Mouse (Mus musculus): ENCODE measurements around the gene Taz. TPM values are rescaled to one million over a fixed set of nuclear protein-coding genes. Genes with fewer than 3 reads are reported as not detected.

The Taz gene
- polyA plus RNA-seq (2012; rRNA removed), result 65.7 and 80.7 TPM in 2 replicates

- peak within 1 kb of the TSS; percentile 72 for H3K4me3 ChIP-seq (ENCODE audit: low read depth, low read length)
- TF ChIP-seq CTCF (IDR thresholded peaks at IDR 0.05; ENCODE audit: extremely low read depth, insufficient read length, insufficient replicate concordance, low read depth, low read length) (no peak), POLR2A (IDR thresholded peaks at IDR 0.05; ENCODE audit: low read depth, low read length) (peak; percentile 41; the same call in 1 of the 2 replicates)
Measured at GRCm38 (mm10) chrX:74281732-74282394, at the start of gene Taz, which contains the start of gene Dnase1l1. Gene Taz (plus strand): TSS chrX:74281912. Gene Dnase1l1 (minus strand): TSS chrX:74282337.

DNA sequence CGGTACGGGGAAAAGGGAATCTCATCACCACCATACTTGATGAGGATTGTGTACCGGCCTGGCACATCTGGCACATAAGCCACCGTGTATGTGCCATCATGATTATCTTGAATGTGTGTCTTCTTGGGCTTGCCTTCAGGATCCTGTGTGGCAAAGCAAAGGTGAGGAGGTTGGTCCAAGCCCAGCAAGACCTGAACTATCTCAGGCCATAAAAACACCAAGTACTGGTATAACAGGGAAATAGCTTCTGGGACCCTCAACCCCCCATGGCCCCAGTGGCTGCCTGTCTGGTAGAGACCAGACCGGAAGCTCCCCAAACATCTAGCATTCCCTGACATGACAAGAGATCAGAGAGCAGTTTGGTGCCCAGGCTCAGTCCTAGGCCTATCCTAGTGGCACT is 48.5 kb upstream of the Taz start:
- no peaks in the 10 kb centered on the region for H3K4me1 ChIP-seq (ENCODE audit: control insufficient read depth, insufficient read depth, insufficient read length, low read length)
- WGBS, result 84% methylated on average over 5 of the region's 5 CpGs
- H3K36me3 ChIP-seq (ENCODE audit: control insufficient read depth, insufficient read depth, low read length), result peaks cover 25% of the 10 kb centered on the region
- no peak for TF ChIP-seq CTCF (IDR thresholded peaks at IDR 0.05; ENCODE audit: extremely low read depth, insufficient read length, insufficient replicate concordance, low read depth, low read length)
- no peak for TF ChIP-seq POLR2A (IDR thresholded peaks at IDR 0.05; ENCODE audit: low read depth, low read length)
- H3K27me3 ChIP-seq (ENCODE audit: control insufficient read depth, insufficient read depth, low read length), result no peaks in the 10 kb centered on the region
- H3K4me3 ChIP-seq (ENCODE audit: low read depth, low read length), result no peak overlapping the region
- no peak overlapping the region for H3K27ac ChIP-seq (ENCODE audit: insufficient read depth, low read depth, low read length)

More at GRCm38 (mm10) chrX:74281732-74282394, at the start of gene Taz, which contains the start of gene Dnase1l1:
- H3K36me3 ChIP-seq (ENCODE audit: control insufficient read depth, insufficient read depth, low read length), result peaks cover 2% of the 10 kb centered on the region; the same call in 1 of the 2 replicates
- H3K27me3 ChIP-seq (ENCODE audit: control insufficient read depth, insufficient read depth, low read length), result no peaks in the 10 kb centered on the region
- peaks cover 9% of the 10 kb centered on the region; the same call in 1 of the 2 replicates for H3K4me1 ChIP-seq (ENCODE audit: control insufficient read depth, insufficient read depth, insufficient read length, low read length)
- H3K27ac ChIP-seq (ENCODE audit: insufficient read depth, low read depth, low read length), result peak within 1 kb of the TSS; percentile 93
- 8% methylated on average over 16 of the region's 16 CpGs for WGBS

DNA sequence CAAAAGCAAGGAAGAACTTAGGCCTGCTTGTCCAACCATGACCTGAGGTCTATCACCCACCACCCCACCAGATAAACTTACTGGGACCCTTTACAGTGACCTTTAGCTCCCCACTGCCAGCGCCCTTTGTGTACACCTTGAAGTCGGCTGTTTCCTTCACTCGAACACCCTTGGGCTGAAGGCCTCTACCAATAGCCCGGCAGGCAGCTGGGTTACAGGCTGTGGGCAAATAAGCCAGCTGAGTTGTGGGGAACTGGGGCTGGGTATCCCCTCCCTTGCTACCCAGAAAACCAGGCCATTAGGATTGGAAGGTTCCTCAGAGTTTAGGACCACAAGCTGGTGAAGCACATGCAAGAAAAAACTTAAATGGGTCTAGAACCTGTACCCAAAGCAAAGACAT is 41.4 kb upstream of the Taz start:
- H3K27me3 ChIP-seq (ENCODE audit: control insufficient read depth, insufficient read depth, low read length), result no peaks in the 10 kb centered on the region
- H3K4me3 ChIP-seq (ENCODE audit: low read depth, low read length), result no peak overlapping the region
- peaks cover 19% of the 10 kb centered on the region for H3K36me3 ChIP-seq (ENCODE audit: control insufficient read depth, insufficient read depth, low read length)
- no peak overlapping the region for H3K27ac ChIP-seq (ENCODE audit: insufficient read depth, low read depth, low read length)
- 84% methylated on average over 4 of the region's 4 CpGs for WGBS
- no peaks in the 10 kb centered on the region for H3K4me1 ChIP-seq (ENCODE audit: control insufficient read depth, insufficient read depth, insufficient read length, low read length)
- no peak for TF ChIP-seq POLR2A (IDR thresholded peaks at IDR 0.05; ENCODE audit: low read depth, low read length)
- no peak for TF ChIP-seq CTCF (IDR thresholded peaks at IDR 0.05; ENCODE audit: extremely low read depth, insufficient read length, insufficient replicate concordance, low read depth, low read length)

GRCm38 (mm10) chrX:74243396-74243795 is 38.3 kb upstream of the Taz start:
- no peak for TF ChIP-seq POLR2A (IDR thresholded peaks at IDR 0.05; ENCODE audit: low read depth, low read length)
- WGBS, result 66% methylated on average over 2 of the region's 2 CpGs
- no peaks in the 10 kb centered on the region for H3K27me3 ChIP-seq (ENCODE audit: control insufficient read depth, insufficient read depth, low read length)
- no peaks in the 10 kb centered on the region for H3K4me1 ChIP-seq (ENCODE audit: control insufficient read depth, insufficient read depth, insufficient read length, low read length)
- peaks cover 8% of the 10 kb centered on the region for H3K36me3 ChIP-seq (ENCODE audit: control insufficient read depth, insufficient read depth, low read length)
- peak overlapping the region; percentile 69 for H3K27ac ChIP-seq (ENCODE audit: insufficient read depth, low read depth, low read length)
- H3K4me3 ChIP-seq (ENCODE audit: low read depth, low read length), result no peak overlapping the region

DNA sequence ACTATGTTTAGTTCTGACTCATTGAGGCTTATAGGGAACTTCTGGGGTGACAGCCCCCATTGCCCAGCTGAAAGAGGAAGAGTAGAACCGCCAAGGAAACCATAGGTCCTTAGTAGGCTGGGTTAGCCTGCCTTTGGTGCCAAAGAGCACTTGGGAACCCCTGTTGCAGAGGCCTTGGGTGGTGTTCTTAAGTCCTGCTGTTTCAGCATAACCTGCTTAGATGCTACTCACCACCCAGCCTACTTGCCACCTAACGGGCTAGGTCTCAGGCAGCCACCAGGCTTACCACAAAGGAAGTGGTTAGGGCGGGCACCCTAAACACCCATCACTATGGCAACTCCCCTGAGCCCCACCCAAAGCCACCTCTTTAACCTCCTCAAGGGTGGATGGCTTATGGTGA is 37.9 kb upstream of the Taz start:
- WGBS, result 60% methylated on average over 3 of the region's 3 CpGs
- Histone ChIP-seq H3K4me1 (ENCODE audit: control insufficient read depth, insufficient read depth, insufficient read length, low read length) (no peaks in the 10 kb centered on the region), H3K27me3 (ENCODE audit: control insufficient read depth, insufficient read depth, low read length) (no peaks in the 10 kb centered on the region), H3K27ac (ENCODE audit: insufficient read depth, low read depth, low read length) (peak overlapping the region; percentile 69), H3K36me3 (ENCODE audit: control insufficient read depth, insufficient read depth, low read length) (peaks cover 8% of the 10 kb centered on the region), H3K4me3 (ENCODE audit: low read depth, low read length) (peak overlapping the region; percentile 19)
- no peak for TF ChIP-seq POLR2A (IDR thresholded peaks at IDR 0.05; ENCODE audit: low read depth, low read length)
- no peak for TF ChIP-seq CTCF (IDR thresholded peaks at IDR 0.05; ENCODE audit: extremely low read depth, insufficient read length, insufficient replicate concordance, low read depth, low read length)

GRCm38 (mm10) chrX:74244614-74245083 is 37.1 kb upstream of the Taz start:
- 76% methylated on average over 3 of the region's 3 CpGs for WGBS
- Histone ChIP-seq H3K4me1 (ENCODE audit: control insufficient read depth, insufficient read depth, insufficient read length, low read length) (no peaks in the 10 kb centered on the region), H3K36me3 (ENCODE audit: control insufficient read depth, insufficient read depth, low read length) (peaks cover 8% of the 10 kb centered on the region), H3K27ac (ENCODE audit: insufficient read depth, low read depth, low read length) (peak overlapping the region; percentile 69), H3K27me3 (ENCODE audit: control insufficient read depth, insufficient read depth, low read length) (no peaks in the 10 kb centered on the region), H3K4me3 (ENCODE audit: low read depth, low read length) (no peak overlapping the region)
- TF ChIP-seq POLR2A (IDR thresholded peaks at IDR 0.05; ENCODE audit: low read depth, low read length) (no peak), CTCF (IDR thresholded peaks at IDR 0.05; ENCODE audit: extremely low read depth, insufficient read length, insufficient replicate concordance, low read depth, low read length) (no peak)

- Histone ChIP-seq H3K4me3 (ENCODE audit: low read depth, low read length) (no peak overlapping the region), H3K27me3 (ENCODE audit: control insufficient read depth, insufficient read depth, low read length) (no peaks in the 10 kb centered on the region), H3K36me3 (ENCODE audit: control insufficient read depth, insufficient read depth, low read length) (peaks cover 7% of the 10 kb centered on the region), H3K27ac (ENCODE audit: insufficient read depth, low read depth, low read length) (peak overlapping the region; percentile 69), H3K4me1 (ENCODE audit: control insufficient read depth, insufficient read depth, insufficient read length, low read length) (no peaks in the 10 kb centered on the region)
- TF ChIP-seq CTCF (IDR thresholded peaks at IDR 0.05; ENCODE audit: extremely low read depth, insufficient read length, insufficient replicate concordance, low read depth, low read length) (no peak), POLR2A (IDR thresholded peaks at IDR 0.05; ENCODE audit: low read depth, low read length) (no peak)
- 70% methylated on average over 1 of the region's 1 CpGs for WGBS
Measured at GRCm38 (mm10) chrX:74245107-74245506, 36.6 kb upstream of the Taz start.
